Mouse (Mus musculus) Patski (cell line): ENCODE data around the gene Srrm1. TPM values are rescaled to one million over a fixed set of nuclear protein-coding genes. Genes with fewer than 3 reads are reported as not detected.
"Not testable (repeated sequence)": the region's sequence is repeated elsewhere in the genome, so short reads cannot be mapped to it uniquely, and the experiment has no call there.

ENCODE experiments used
- ATAC-seq: fragments of 100-300 bp; one replicate; pipeline ENCODE4 v1.8.0; 2021
- CTCF ChIA-PET: fragments of 350-600 bp; sonication (Branson Sonifier 250); formaldehyde crosslinking; loops from one replicate; lab custom pipeline; 2022; ENCODE audit warnings: inconsistent platforms; lab: Charles Lee
- POLR2A ChIA-PET: fragments of 350-600 bp; sonication (Branson Sonifier 250); formaldehyde crosslinking; loops from one replicate; lab custom pipeline; 2022; ENCODE audit warnings: antibody characterized with exemption, inconsistent platforms; lab: Charles Lee
- DNase-seq: peaks from one replicate; pipeline ENCODE4 v3.0.0-alpha.2; 2011; ENCODE audit warnings: low read depth, low spot score
- H3K27me3 ChIP-seq: fragments of 371-371 bp; one replicate; pipeline ENCODE4 v1.5.1; 2021
- CTCF ChIP-seq: fragments of 100-300 bp; IDR thresholded peaks from one replicate; pipeline ENCODE4 v1.5.1; 2021
- in situ Hi-C: fragments of 300-500 bp; cut with MboI; formaldehyde crosslinking; loops from 3 replicates; pipeline ENCODE4 v1.11.1; 2018; ENCODE audit warnings: low pct_unique_long_range_greater_than_20kb, mixed read lengths
- polyA plus RNA-seq: library from polyadenylated mRNA; unstranded; gene quantifications from one replicate; pipeline ENCODE4 v1.2.3, GENCODE M21; 2021

The Srrm1 gene
- polyA plus RNA-seq, 1 experiment from 2014 or later: 102 TPM

DNA sequence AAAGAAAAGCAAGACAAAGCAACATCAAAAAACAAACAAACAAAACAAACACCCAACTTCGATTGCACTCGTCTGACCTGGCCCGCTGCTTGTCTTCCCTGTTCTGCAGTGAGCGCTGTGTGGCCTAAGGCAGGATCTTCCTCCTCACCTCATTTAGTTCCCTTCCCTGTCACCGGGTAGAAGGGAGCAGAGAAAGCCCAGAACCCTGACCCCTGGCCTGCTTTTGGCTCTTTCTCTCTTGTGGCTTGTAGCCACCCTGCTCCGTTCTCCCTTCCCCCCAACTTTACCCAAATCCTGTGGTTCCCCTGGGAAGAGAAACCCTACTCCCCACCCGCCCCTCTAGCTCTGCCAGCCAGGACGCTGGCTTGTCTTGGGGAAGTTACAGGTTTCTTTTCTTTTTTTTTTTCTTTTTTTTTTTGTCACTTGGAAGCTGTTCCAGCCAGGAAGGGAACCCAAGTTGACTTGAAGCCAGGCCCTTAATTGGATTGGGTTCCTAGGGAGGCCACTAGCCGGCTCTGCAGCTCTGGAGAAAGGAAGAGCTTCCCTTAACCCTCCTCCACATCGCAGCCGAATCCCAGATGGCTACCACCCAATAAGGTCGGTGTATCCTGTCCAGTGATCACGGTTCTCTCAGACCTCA, 70.3 kb downstream of the Srrm1 start:
- in situ Hi-C loops: no loop called here
- ATAC-seq: no peak
- CTCF ChIA-PET: interaction anchor here (1.1 kb wide), 1 partner anchor 9 kb away, joined by 5 read pairs; no protein-coding TSS in a partner anchor
- TF ChIP-seq CTCF: no peak
- H3K27me3 ChIP-seq: no peaks in the 10 kb centered on the region
- DNase-seq: no peak
- POLR2A ChIA-PET: no interaction called here

DNA sequence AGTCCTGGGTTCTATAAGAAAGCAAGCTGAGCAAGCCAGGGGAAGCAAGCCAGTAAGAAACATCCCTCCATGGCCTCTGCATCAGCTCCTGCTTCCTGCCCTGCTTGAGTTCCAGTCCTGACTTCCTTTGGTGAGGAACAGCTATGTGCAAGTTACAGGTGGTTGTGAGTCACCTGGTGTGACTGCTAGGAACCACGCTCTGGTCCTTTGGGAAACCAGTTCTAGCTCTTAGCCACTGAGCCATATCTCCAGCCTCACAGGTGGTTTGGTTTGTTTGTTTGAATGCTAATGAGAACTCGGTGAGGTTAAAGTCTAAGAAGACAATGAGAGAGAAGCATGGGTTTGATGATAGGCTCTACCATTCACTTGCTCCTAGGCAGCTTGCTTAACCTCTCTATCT, 73.1 kb downstream of the Srrm1 start:
- H3K27me3 ChIP-seq, DNase-seq, in situ Hi-C loops, ATAC-seq, CTCF ChIA-PET: not testable (repeated sequence)
- POLR2A ChIA-PET: interaction anchor here (0.7 kb wide), 2 partner anchors 103 to 203 kb away, joined by 3 to 4 read pairs; no protein-coding TSS in a partner anchor

DNA sequence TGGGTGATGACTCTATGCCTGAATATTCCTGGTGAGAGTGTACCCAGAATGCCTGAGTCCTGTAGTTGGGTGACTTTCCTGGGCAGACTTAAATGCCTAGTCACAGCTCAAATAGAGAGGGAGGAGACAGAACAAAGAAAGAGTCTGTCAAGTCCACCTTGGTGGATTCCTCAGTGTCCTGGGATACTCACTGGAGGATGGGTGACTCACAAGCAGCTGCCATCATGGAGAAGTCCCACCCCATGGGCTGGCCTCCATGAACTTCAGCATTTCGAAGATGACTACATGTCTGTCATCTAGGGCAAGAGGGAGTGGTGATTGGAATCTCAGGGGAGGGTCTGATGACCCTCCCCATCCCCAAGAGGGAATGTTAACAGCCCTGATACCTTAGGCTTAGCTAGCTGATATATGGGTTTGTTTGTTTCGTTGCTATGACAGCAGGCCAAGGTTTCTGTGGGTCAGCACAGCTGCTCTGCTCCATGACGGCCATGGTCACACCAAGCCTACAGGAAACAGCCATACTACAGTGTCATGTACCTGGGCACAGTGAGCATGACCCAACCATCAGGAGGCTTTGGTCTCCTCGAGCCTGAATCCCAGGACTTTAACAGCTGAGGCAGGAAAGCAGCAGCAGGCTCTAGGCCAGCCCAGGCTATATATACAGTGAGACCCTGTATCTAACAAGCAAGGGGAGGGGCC, 76.3 kb downstream of the Srrm1 start:
- in situ Hi-C loops: no loop called here
- ChIA-PET CTCF (interaction anchor here (1.8 kb wide), 1 partner anchor 16 kb away, joined by 3 read pairs; no protein-coding TSS in a partner anchor), POLR2A (interaction anchor here (0.6 kb wide), 1 partner anchor 8 kb away, joined by 5 read pairs; no protein-coding TSS in a partner anchor)
- no peaks in the 10 kb centered on the region for H3K27me3 ChIP-seq
- ATAC-seq (no peak), DNase-seq (no peak)
- no peak for TF ChIP-seq CTCF

DNA sequence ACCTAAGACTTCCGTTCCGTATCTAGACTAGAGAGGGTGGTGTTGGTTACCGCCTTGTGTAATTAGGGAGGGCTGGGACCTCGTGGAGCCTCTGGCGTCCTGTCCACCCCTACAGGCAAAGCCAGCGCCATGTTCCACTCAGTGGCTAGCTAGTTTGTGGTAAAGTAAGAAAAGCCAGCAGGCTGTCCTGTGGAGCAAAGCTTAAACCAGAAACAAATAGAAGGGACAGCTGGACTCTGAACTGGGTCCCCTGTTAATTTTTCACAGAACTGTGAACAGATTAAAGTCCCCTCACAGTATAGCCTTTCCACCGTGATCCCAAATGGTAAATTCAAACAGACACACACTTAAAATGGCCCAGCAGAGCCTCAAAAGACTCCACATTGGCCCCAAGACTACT, 78.4 kb downstream of the Srrm1 start:
- ChIA-PET POLR2A (no interaction called here), CTCF (interaction anchor here (1.1 kb wide), 1 partner anchor 43 kb away, joined by 3 read pairs; no protein-coding TSS in a partner anchor)
- no peak for ATAC-seq
- in situ Hi-C loops: no loop called here
- H3K27me3 ChIP-seq: no peaks in the 10 kb centered on the region
- DNase-seq: no peak
- no peak for TF ChIP-seq CTCF

DNA sequence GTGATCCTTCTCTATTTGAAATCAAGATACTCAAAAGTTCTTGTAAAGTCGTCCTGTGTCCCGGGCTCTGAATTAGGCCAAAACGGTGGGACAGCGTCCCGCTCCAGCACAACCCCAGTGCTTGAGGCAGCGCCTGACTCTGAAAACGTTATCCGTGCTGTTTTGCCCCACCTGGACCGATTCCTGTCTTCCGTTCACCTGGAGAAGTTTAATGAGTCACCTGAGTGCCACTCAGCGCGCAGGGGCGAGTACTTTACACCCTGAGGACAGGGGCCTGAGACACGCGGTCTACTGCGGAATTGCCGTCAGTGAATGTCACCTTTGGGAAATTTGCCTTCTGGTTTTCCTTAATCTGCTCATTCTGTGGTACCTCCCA, 79.8 kb downstream of the Srrm1 start:
- CTCF ChIA-PET: interaction anchor here (1.7 kb wide), 1 partner anchor 53 kb away, joined by 4 read pairs; no protein-coding TSS in a partner anchor
- ATAC-seq: no peak
- no peak for DNase-seq

DNA sequence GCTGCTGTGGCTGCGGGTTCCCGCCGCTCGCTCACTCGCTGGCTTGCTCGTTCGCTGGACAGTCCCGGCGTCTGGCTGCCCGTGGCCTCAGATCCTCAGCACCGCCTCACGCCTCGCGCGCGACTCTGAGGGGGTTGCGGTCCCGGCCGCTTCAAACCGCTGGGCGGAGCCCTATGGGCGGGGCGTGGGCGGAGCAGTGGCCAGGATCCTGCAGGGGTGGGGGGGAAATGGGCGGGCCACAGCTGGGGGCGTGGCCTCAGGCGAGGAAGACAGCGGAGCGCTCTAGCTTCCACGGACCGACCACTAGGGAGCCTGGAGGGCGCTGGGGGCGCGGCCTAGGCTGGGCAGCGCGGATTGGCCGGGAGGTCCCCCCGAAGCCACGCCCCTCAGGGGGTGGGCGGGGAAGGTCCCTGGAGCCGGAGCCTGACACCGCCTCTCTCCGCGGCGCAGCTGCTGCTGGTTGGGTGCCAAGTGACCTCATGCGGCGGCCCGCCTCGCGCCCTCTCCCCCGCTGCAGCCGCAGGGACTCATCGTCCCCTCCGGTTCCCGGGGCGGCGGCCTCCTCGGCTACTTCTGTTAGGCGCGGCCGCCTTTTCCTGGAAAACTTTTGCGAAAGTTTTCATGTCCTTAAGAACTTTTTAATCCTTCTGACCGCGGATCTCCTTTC, 80.3 kb downstream of the Srrm1 start, which contains the start of gene Clic4:
Gene Clic4 (minus strand): TSS at position 175 of the 667 bp plus-strand sequence.
- POLR2A ChIA-PET: interaction anchor here (0.9 to 1.7 kb wide), 9 partner anchors 11 to 64 kb away, joined by 3 to 6 read pairs (median 3); no protein-coding TSS in a partner anchor
- H3K27me3 ChIP-seq: no peaks in the 10 kb centered on the region
- peak; percentile 93 for DNase-seq
- in situ Hi-C loops: no loop called here
- CTCF ChIA-PET: interaction anchor here (0.7 to 1.7 kb wide), 3 partner anchors 18 to 53 kb away, joined by 3 to 4 read pairs (median 3); no protein-coding TSS in a partner anchor
- no peak for TF ChIP-seq CTCF
- peak; percentile 94 for ATAC-seq

More for the DNA sequence above, 79.8 kb downstream of the Srrm1 start:
- TF ChIP-seq CTCF: no peak
- in situ Hi-C loops: no loop called here
- POLR2A ChIA-PET: interaction anchor here (1.4 to 1.7 kb wide), 4 partner anchors 19 to 36 kb away, joined by 3 to 6 read pairs (median 4); no protein-coding TSS in a partner anchor
- H3K27me3 ChIP-seq: no peaks in the 10 kb centered on the region

DNA sequence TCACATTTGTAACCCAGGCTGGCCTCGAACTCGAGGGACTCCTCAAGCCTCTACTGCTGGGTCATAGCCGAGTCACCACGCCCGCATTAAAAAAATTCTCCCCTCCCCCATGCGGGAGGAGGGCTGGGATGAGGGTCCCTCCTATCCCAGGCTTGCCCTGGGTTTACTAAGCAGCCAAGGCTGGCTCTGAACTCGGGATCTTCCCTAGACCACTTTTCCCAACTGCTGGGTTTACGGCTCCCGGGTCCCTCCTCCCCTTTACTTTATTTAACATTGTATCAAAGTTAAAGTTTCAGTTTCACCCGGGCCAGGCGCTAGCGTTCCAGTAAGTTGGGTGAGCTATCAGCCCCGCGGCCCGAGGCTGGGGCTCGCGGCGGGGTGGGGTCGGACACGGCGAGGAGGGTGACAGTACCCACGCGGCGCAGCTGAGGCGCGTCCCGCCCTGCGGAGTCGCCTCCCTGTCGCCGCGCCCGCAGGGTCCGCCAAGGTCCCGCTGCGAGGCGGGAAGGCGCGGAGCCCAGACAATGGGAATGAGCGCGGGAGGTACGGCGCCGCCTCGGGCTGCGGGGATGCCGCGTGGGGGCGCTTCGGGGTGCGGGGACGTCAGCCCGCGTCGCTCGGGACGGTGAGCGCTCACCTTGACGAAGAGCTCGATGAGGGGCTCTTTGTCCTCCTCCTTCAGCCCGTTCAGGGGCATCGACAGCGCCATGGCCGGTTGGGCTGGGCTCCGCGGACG, 81.1 kb downstream of the Srrm1 start:
- DNase-seq: no peak
- POLR2A ChIA-PET: interaction anchor here (0.9 to 1.7 kb wide), 9 partner anchors 10 to 65 kb away, joined by 3 to 6 read pairs (median 3); no protein-coding TSS in a partner anchor
- in situ Hi-C loops: no loop called here
- CTCF ChIA-PET: interaction anchor here (0.7 to 1.7 kb wide), 3 partner anchors 18 to 52 kb away, joined by 3 to 4 read pairs (median 3); no protein-coding TSS in a partner anchor
- ATAC-seq: peak; percentile 4
- TF ChIP-seq CTCF: no peak
- H3K27me3 ChIP-seq: no peaks in the 10 kb centered on the region

DNA sequence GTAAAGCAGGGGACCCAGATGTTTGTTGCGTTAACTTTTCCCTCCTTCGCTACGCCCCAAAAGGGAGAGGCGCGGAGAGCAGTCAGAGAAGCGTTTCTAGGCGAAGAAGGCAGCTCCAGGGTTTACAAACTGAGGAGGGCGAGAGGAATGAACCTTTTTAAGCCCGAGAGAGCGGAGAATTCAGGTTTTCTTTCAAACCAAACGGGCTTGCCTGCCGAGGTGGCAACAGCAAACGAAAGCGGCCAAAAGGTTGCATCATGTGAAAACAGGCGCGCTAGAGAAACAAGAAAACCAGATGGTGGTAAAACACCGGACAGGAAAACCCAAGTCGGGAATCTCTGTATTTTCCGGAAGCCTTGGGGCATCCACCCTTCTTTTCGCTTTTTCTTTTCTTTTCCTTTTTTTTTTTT, 81.7 kb downstream of the Srrm1 start:
- H3K27me3 ChIP-seq: no peaks in the 10 kb centered on the region
- ATAC-seq: no peak
- POLR2A ChIA-PET: interaction anchor here (0.9 to 1.7 kb wide), 3 partner anchors 36 to 41 kb away, joined by 3 to 6 read pairs (median 6); no protein-coding TSS in a partner anchor
- in situ Hi-C loops: no loop called here
- DNase-seq: no peak
- CTCF ChIA-PET: interaction anchor here (1.7 kb wide), 1 partner anchor 51 kb away, joined by 4 read pairs; no protein-coding TSS in a partner anchor
- no peak for TF ChIP-seq CTCF

Other genes starting within 250 kb of the Srrm1 start
- gene Runx3, start 232.7 kb downstream of the Srrm1 start, polyA plus RNA-seq: 8.9 TPM
- 196 TPM for gene Clic4, start 80.5 kb downstream of the Srrm1 start, polyA plus RNA-seq
- not detected for gene Ncmap, start 44.9 kb upstream of the Srrm1 start, polyA plus RNA-seq
- gene Rcan3, start 80.5 kb upstream of the Srrm1 start, polyA plus RNA-seq: 21.7 TPM
- not detected for gene Stpg1, start 141.5 kb upstream of the Srrm1 start, polyA plus RNA-seq
- 11.0 TPM for gene Nipal3, start 141.7 kb upstream of the Srrm1 start, polyA plus RNA-seq
- gene Grhl3, start 220.3 kb upstream of the Srrm1 start, polyA plus RNA-seq: not detected